In the genomic region with DNA sequence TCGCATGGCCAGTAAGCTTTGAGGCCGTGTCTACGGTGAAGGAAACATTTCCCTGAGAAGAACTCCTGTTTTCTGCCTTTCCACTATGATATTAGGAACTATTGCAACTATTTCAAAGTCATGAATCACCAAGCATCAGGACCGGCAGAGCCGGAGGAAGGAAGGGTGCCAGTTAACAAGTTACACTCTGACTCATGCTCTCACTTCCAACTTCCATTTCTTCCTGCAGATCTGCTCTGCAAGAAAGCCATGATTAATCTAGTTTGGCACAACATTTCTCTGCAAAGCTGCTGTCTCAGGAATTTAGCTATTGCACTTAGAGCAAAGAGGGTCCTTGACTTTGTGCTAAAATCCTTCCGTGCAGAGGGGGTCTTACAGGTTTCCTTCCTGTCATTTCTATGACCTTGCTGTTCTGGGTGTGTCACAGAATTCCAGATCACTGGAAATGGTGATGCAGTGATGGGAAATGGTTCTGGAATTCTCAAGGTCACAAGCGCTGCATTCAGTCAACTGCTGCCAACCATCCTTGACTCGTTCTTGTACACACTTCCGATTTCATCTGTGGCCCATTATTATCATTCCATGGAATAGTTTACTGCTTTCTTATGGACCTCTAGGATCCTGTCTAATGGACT, we compare ENCODE assay signal across 14 mouse cellular contexts. TPM values are rescaled to one million over a fixed set of nuclear protein-coding genes. Genes with fewer than 3 reads are reported as not detected.
DNase-seq lines count a peak whose midpoint lies in the region; ATAC-seq and TF ChIP-seq lines count a peak whose summit lies in the region.
"Had no signal": no experiment of that assay in that cellular context is flagged by ENCODE, and none has a peak within 500 bp of the region (broad histone marks: within the 10 kb centered on the region; RNA-seq: fewer than 3 reads in every experiment).

No protein-coding gene starts in this region.

- in situ Hi-C loops in Patski (cut with MboI; ENCODE audit: low pct_unique_long_range_greater_than_20kb), result no loop called here

- H3K4me1 ChIP-seq in embryonic fibroblast, embryonic 13.5 days (ENCODE audit: control insufficient read depth, insufficient read depth, low read length), result peaks cover 8% of the 10 kb centered on the region

- H3K4me2 ChIP-seq in myocyte (ENCODE audit: low read depth), result peak overlapping the region; percentile 68

- DNase-seq in left cerebral cortex, postnatal 14 days (ENCODE audit: low spot score in 2 of 2), result peak; percentile 18 to 37
- DNase-seq in left cerebral cortex, adult 2 months (ENCODE audit: extremely low spot score in 1 of 2, low spot score in 2 of 2), result no peak
- DNase-seq in Patski (ENCODE audit: low read depth, low spot score), result no peak
- DNase-seq: cerebellum, adult 18-20 months; kidney, adult 11 months; right cerebral cortex, postnatal 4 days; thymus, postnatal 25 days had no signal

- no peak for TF ChIP-seq CTCF in left cerebral cortex, adult 2 months (IDR thresholded peaks at IDR 0.05)
- TF ChIP-seq CTCF in Patski (IDR thresholded peaks at IDR 0.05), result no peak
- no peak for TF ChIP-seq CTCF in embryonic fibroblast, embryonic 13.5 days (IDR thresholded peaks at IDR 0.05; ENCODE audit: borderline replicate concordance, insufficient read depth, low read length)

- POLR2A ChIA-PET in Patski (lab: Charles Lee), result no interaction called here

- no peaks in the 10 kb centered on the region for H3K27me3 ChIP-seq in Patski
- H3K27me3 ChIP-seq in myocyte (ENCODE audit: control insufficient read depth, insufficient read depth, insufficient read length), result no peaks in the 10 kb centered on the region

- H3K27ac ChIP-seq in left cerebral cortex, adult 2 months, result no peak overlapping the region
- peak overlapping the region; percentile 70 for H3K27ac ChIP-seq in embryonic fibroblast, embryonic 13.5 days (ENCODE audit: insufficient read depth, low read length)

- no peak overlapping the region for H3ac ChIP-seq in myocyte (ENCODE audit: control insufficient read depth, insufficient read length)

- no peak overlapping the region for H3K4me3 ChIP-seq in left cerebral cortex, adult 2 months
- H3K4me3 ChIP-seq in embryonic fibroblast, embryonic 13.5 days (ENCODE audit: insufficient read depth, low read length), result no peak overlapping the region
- no peak overlapping the region for H3K4me3 ChIP-seq in myocyte

- CTCF ChIA-PET in Patski (lab: Charles Lee), result interaction anchor here (0.7 to 1.8 kb wide), 2 partner anchors 8 to 57 kb away, joined by 3 read pairs; no protein-coding TSS in a partner anchor

- H3K36me3 ChIP-seq in myocyte (ENCODE audit: control insufficient read depth, insufficient read depth), result no peaks in the 10 kb centered on the region

- no peaks in the 10 kb centered on the region for H3K79me2 ChIP-seq in myocyte (ENCODE audit: control insufficient read depth, insufficient read depth)

- intact Hi-C loops in left cerebral cortex, postnatal 14 days (cut with DNase I), result no loop called here
- intact Hi-C loops in left cerebral cortex, adult 2 months (cut with DNase I), result no loop called here

- peak; percentile 65 for ATAC-seq in Patski
- no peak for ATAC-seq in CD4-positive, CD25-positive, alpha-beta regulatory T cell, adult 4 months
- ATAC-seq in erythroid progenitor cell, adult 5-6 weeks (replicated peaks; ENCODE audit: low FRiP score, poor library complexity, severe bottlenecking), result no peak

- no peak for TF ChIP-seq POLR2A in embryonic fibroblast, embryonic 13.5 days (IDR thresholded peaks at IDR 0.05; ENCODE audit: low read depth, low read length)
- TF ChIP-seq POLR2A in myocyte (IDR thresholded peaks at IDR 0.05; ENCODE audit: insufficient read length, low read depth), result no peak

TF ChIP-seq in myocyte, 11 proteins besides CTCF, POLR2A, EP300 and RAD21:
- TF ChIP-seq CEBPB (IDR thresholded peaks at IDR 0.05; ENCODE audit: insufficient read depth, poor library complexity, severe bottlenecking), result 0 out of 2 replicates have a peak, but pooled peaks have one; percentile 2
- no peak for TF ChIP-seq USF1 (IDR thresholded peaks at IDR 0.05; ENCODE audit: low read depth)
- no peak for TF ChIP-seq MYOD1 (IDR thresholded peaks at IDR 0.05; ENCODE audit: control insufficient read depth in 1 of 3, insufficient read length in 2 of 3, low read depth in 2 of 3)

RNA-seq across cellular contexts. Expression of gene BC005537, which starts 8.9 kb away (rescaled TPM):
- total RNA-seq in left cerebral cortex, postnatal 14 days (2021), result 100 to 1,000 TPM; 172 to 188 TPM
- total RNA-seq in left cerebral cortex, adult 2 months (2021), result 100 to 1,000 TPM; 151 to 161 TPM
- 129 TPM for polyA plus RNA-seq in Patski (2021)
- polyA plus RNA-seq in embryonic fibroblast, embryonic 13.5 days (2011; ENCODE audit: insufficient read length, low read depth, missing spikeins), result 125 and 165 TPM in 2 replicates
- polyA plus RNA-seq in myocyte (2012; fragmentation: generic; extraction: Trizol), result 27.3 TPM
- 10 to 100 TPM; 24.0 to 51.6 TPM for polyA plus RNA-seq in CD4-positive, CD25-positive, alpha-beta regulatory T cell, adult 4 months (2017; shearing (Covaris generic))
- total RNA-seq in erythroid progenitor cell, adult 5-6 weeks (2015; ENCODE audit: low replicate concordance), result 101 and 125 TPM in 2 replicates
- 68.5 and 78.0 TPM in 2 replicates for total RNA-seq in erythroid progenitor cell, adult 5-6 weeks (2017; ENCODE audit: low replicate concordance)

RNA-seq across cellular contexts. Expression of gene Gmnn, which starts 30.8 kb away (rescaled TPM):
- 1 to 10 TPM; 2.4 to 3.1 TPM for total RNA-seq in left cerebral cortex, postnatal 14 days (2021)
- 1 to 10 TPM; 2.6 TPM for total RNA-seq in left cerebral cortex, adult 2 months (2021)
- 61.1 TPM for polyA plus RNA-seq in Patski (2021)
- polyA plus RNA-seq in embryonic fibroblast, embryonic 13.5 days (2011; ENCODE audit: insufficient read length, low read depth, missing spikeins), result 20.9 and 33.8 TPM in 2 replicates
- 10.8 TPM for polyA plus RNA-seq in myocyte (2012; fragmentation: generic; extraction: Trizol)
- polyA plus RNA-seq in CD4-positive, CD25-positive, alpha-beta regulatory T cell, adult 4 months (2017; shearing (Covaris generic)), result 10 to 100 TPM; 26.7 to 30.0 TPM
- total RNA-seq in erythroid progenitor cell, adult 5-6 weeks (2015; ENCODE audit: low replicate concordance), result 289 and 378 TPM in 2 replicates
- 180 and 322 TPM in 2 replicates for total RNA-seq in erythroid progenitor cell, adult 5-6 weeks (2017; ENCODE audit: low replicate concordance)

RNA-seq across cellular contexts. Expression of gene Acot13, which starts 38.8 kb away (rescaled TPM):
- 10 to 100 TPM; 66.2 to 71.8 TPM for total RNA-seq in left cerebral cortex, postnatal 14 days (2021)
- 10 to 100 TPM; 80.0 to 82.9 TPM for total RNA-seq in left cerebral cortex, adult 2 months (2021)
- 132 TPM for polyA plus RNA-seq in Patski (2021)
- 49.0 and 54.7 TPM in 2 replicates for polyA plus RNA-seq in embryonic fibroblast, embryonic 13.5 days (2011; ENCODE audit: insufficient read length, low read depth, missing spikeins)
- 67.1 TPM for polyA plus RNA-seq in myocyte (2012; fragmentation: generic; extraction: Trizol)
- polyA plus RNA-seq in CD4-positive, CD25-positive, alpha-beta regulatory T cell, adult 4 months (2017; shearing (Covaris generic)), result 10 to 100 TPM; 59.1 to 69.9 TPM
- total RNA-seq in erythroid progenitor cell, adult 5-6 weeks (2015; ENCODE audit: low replicate concordance), result 18.0 and 24.1 TPM in 2 replicates
- total RNA-seq in erythroid progenitor cell, adult 5-6 weeks (2017; ENCODE audit: low replicate concordance), result 22.7 and 26.2 TPM in 2 replicates

RNA-seq across cellular contexts. Expression of gene Tdp2, which starts 39.0 kb away (rescaled TPM):
- 10 to 100 TPM; 18.7 to 20.9 TPM for total RNA-seq in left cerebral cortex, postnatal 14 days (2021)
- total RNA-seq in left cerebral cortex, adult 2 months (2021), result 10 to 100 TPM; 18.8 to 20.7 TPM
- polyA plus RNA-seq in Patski (2021), result 33.8 TPM
- polyA plus RNA-seq in embryonic fibroblast, embryonic 13.5 days (2011; ENCODE audit: insufficient read length, low read depth, missing spikeins), result 36.3 and 41.3 TPM in 2 replicates
- 5.4 TPM for polyA plus RNA-seq in myocyte (2012; fragmentation: generic; extraction: Trizol)
- 10 to 100 TPM; 17.6 to 19.8 TPM for polyA plus RNA-seq in CD4-positive, CD25-positive, alpha-beta regulatory T cell, adult 4 months (2017; shearing (Covaris generic))
- total RNA-seq in erythroid progenitor cell, adult 5-6 weeks (2015; ENCODE audit: low replicate concordance), result 40.0 and 51.6 TPM in 2 replicates
- total RNA-seq in erythroid progenitor cell, adult 5-6 weeks (2017; ENCODE audit: low replicate concordance), result 22.4 and 54.9 TPM in 2 replicates

RNA-seq across cellular contexts. Expression of gene Armh2, which starts 51.5 kb away (rescaled TPM):
- total RNA-seq in left cerebral cortex, postnatal 14 days (2021), result under 1 TPM in 1 of 2 experiments, not detected in 1; 0.40 TPM
- not detected for total RNA-seq in left cerebral cortex, adult 2 months (2021)
- not detected for polyA plus RNA-seq in Patski (2021)
- polyA plus RNA-seq in embryonic fibroblast, embryonic 13.5 days (2011; ENCODE audit: insufficient read length, low read depth, missing spikeins), result not detected in 2 replicates
- polyA plus RNA-seq in myocyte (2012; fragmentation: generic; extraction: Trizol), result 0.07 TPM
- polyA plus RNA-seq in CD4-positive, CD25-positive, alpha-beta regulatory T cell, adult 4 months (2017; shearing (Covaris generic)), result under 1 TPM in 1 of 2 experiments, not detected in 1; 0.38 TPM
- not detected in 2 replicates for total RNA-seq in erythroid progenitor cell, adult 5-6 weeks (2015; ENCODE audit: low replicate concordance)
- total RNA-seq in erythroid progenitor cell, adult 5-6 weeks (2017; ENCODE audit: low replicate concordance), result not detected in 2 replicates
- polyA plus RNA-seq: embryonic facial prominence, embryonic 11.5 days; heart, postnatal 0 days; neural tube, embryonic 14.5 days had no signal

Comparison
In these comparisons a context has a peak if more than half of its experiments do, and no peak if none do; other contexts are left out.
1. DNase-seq: peak in left cerebral cortex, postnatal 14 days (2 of 2); none in left cerebral cortex, adult 2 months (0 of 2) and Patski (single experiment).